Mouse (Mus musculus) embryonic fibroblast, embryonic 13.5 days (primary cell): ENCODE data around the gene Lnpep. TPM values are rescaled to one million over a fixed set of nuclear protein-coding genes. Genes with fewer than 3 reads are reported as not detected.

Experiments
- H3K27ac ChIP-seq: 2 replicates; pipeline ENCODE4 v1.5.1; 2012; ENCODE audit warnings: low read length, control low read depth, inconsistent platforms; ENCODE audit not compliant: insufficient read depth
- H3K4me1 ChIP-seq: 2 replicates; pipeline ENCODE4 v1.6.1; 2011; ENCODE audit warnings: low read length; ENCODE audit not compliant: control insufficient read depth, insufficient read depth
- H3K4me3 ChIP-seq: 2 replicates; pipeline ENCODE4 v1.5.1; 2011; ENCODE audit warnings: mild to moderate bottlenecking, control low read depth, low read length; ENCODE audit not compliant: insufficient read depth
- CTCF ChIP-seq: IDR thresholded peaks from 2 replicates; pipeline ENCODE4 v1.5.1; 2011; ENCODE audit warnings: mild to moderate bottlenecking, control low read depth, low read length, moderate library complexity, borderline replicate concordance; ENCODE audit not compliant: insufficient read depth
- POLR2A ChIP-seq: IDR thresholded peaks from 2 replicates; pipeline ENCODE4 v1.6.1; 2011; ENCODE audit warnings: low read depth, mild to moderate bottlenecking, control low read depth, low read length, moderate library complexity
- polyA plus RNA-seq: library from polyadenylated mRNA; stranded (reverse); fragments of >200 nt; gene quantifications from 2 replicates; pipeline ENCODE4 v1.2.4, GENCODE M21; 2011; ENCODE audit warnings: low read depth; ENCODE audit not compliant: missing spikeins, insufficient read length

Gene Lnpep
- polyA plus RNA-seq, 1 experiment = 78.7 TPM

- Histone ChIP-seq H3K27ac (no peak overlapping the region), H3K4me3 (no peak overlapping the region), H3K4me1 (peaks cover 2% of the 10 kb centered on the region)
- no peak for TF ChIP-seq POLR2A
- TF ChIP-seq CTCF = no peak
These were observed 12.5 kb downstream of the Lnpep start for GRCm38 (mm10) chr17:17612336-17612735.

- Histone ChIP-seq H3K4me1 (peaks cover 2% of the 10 kb centered on the region; the same call in 1 of the 2 replicates), H3K27ac (peak overlapping the region; percentile 97), H3K4me3 (no peak overlapping the region)
- no peak for TF ChIP-seq POLR2A
These were observed 15.3 kb downstream of the Lnpep start for GRCm38 (mm10) chr17:17609523-17609922.

GRCm38 (mm10) chr17:17608416-17608988 is 16.3 kb downstream of the Lnpep start:
- TF ChIP-seq CTCF (no peak), POLR2A (no peak)
- Histone ChIP-seq H3K4me1 (peaks cover 2% of the 10 kb centered on the region; the same call in 1 of the 2 replicates), H3K27ac (no peak overlapping the region), H3K4me3 (no peak overlapping the region)

GRCm38 (mm10) chr17:17604554-17604953 is 20.3 kb downstream of the Lnpep start:
- H3K4me1 ChIP-seq = peaks cover 3% of the 10 kb centered on the region; the same call in 1 of the 2 replicates
- TF ChIP-seq CTCF (no peak), POLR2A (no peak)
- H3K4me3 ChIP-seq = no peak overlapping the region
- H3K27ac ChIP-seq = no peak overlapping the region

- no peak overlapping the region for H3K27ac ChIP-seq
- TF ChIP-seq CTCF (no peak), POLR2A (no peak)
- peaks cover 3% of the 10 kb centered on the region; the same call in 1 of the 2 replicates for H3K4me1 ChIP-seq
- H3K4me3 ChIP-seq = no peak overlapping the region
These were observed 21.2 kb downstream of the Lnpep start for GRCm38 (mm10) chr17:17603609-17604008.

- H3K4me3 ChIP-seq = no peak overlapping the region
- H3K4me1 ChIP-seq = peaks cover 3% of the 10 kb centered on the region; the same call in 1 of the 2 replicates
- TF ChIP-seq CTCF = no peak
- no peak for TF ChIP-seq POLR2A
- no peak overlapping the region for H3K27ac ChIP-seq
These were observed 22.1 kb downstream of the Lnpep start for GRCm38 (mm10) chr17:17602786-17603185.

- TF ChIP-seq CTCF (no peak), POLR2A (no peak)
- peaks cover 3% of the 10 kb centered on the region; the same call in 1 of the 2 replicates for H3K4me1 ChIP-seq
- no peak overlapping the region for H3K4me3 ChIP-seq
- H3K27ac ChIP-seq = no peak overlapping the region
These were observed 22.5 kb downstream of the Lnpep start for GRCm38 (mm10) chr17:17602330-17602729.

- no peak overlapping the region for H3K4me3 ChIP-seq
- H3K4me1 ChIP-seq = peaks cover 3% of the 10 kb centered on the region; the same call in 1 of the 2 replicates
- no peak overlapping the region for H3K27ac ChIP-seq
- no peak for TF ChIP-seq CTCF
- no peak for TF ChIP-seq POLR2A
These were observed 24.0 kb downstream of the Lnpep start for GRCm38 (mm10) chr17:17600804-17601252.

- TF ChIP-seq POLR2A (no peak), CTCF (no peak)
- H3K4me1 ChIP-seq = peaks cover 3% of the 10 kb centered on the region; the same call in 1 of the 2 replicates
- no peak overlapping the region for H3K4me3 ChIP-seq
- no peak overlapping the region for H3K27ac ChIP-seq
These were observed 24.8 kb downstream of the Lnpep start for GRCm38 (mm10) chr17:17600001-17600400.

- TF ChIP-seq POLR2A = no peak
- no peak for TF ChIP-seq CTCF
- Histone ChIP-seq H3K27ac (no peak overlapping the region), H3K4me3 (no peak overlapping the region), H3K4me1 (peaks cover 3% of the 10 kb centered on the region; the same call in 1 of the 2 replicates)
These were observed 26.5 kb downstream of the Lnpep start for GRCm38 (mm10) chr17:17598355-17598754.
